Mouse (Mus musculus) gastrocnemius, postnatal 25 days (tissue): ENCODE data around the gene Apom. TPM values are rescaled to one million over a fixed set of nuclear protein-coding genes. Genes with fewer than 3 reads are reported as not detected.
"Not testable (repeated sequence)": the region's sequence is repeated elsewhere in the genome, so short reads cannot be mapped to it uniquely, and the experiment has no call there.

Experiments
- DNase-seq: peaks from one replicate; pipeline ENCODE4 v3.0.0; 2022
- total RNA-seq, 2 experiments: library from RNA; stranded (reverse); gene quantifications; 1 replicate in 1 of 2; 2 replicates in 1 of 2; pipeline ENCODE4 v1.2.3; 2021

The Apom gene
- total RNA-seq, 2 experiments from 2014 or later = not detected

- no peak for DNase-seq
These were observed 4.8 kb downstream of the Apom start for GRCm38 (mm10) chr17:35127017-35127416.

- peak; percentile 73 for DNase-seq
These were observed 5.6 kb downstream of the Apom start, which contains the start of gene D17H6S53E for GRCm38 (mm10) chr17:35126206-35126611. D17H6S53E (plus strand) TSS chr17:35126373.

- no peak for DNase-seq
These were observed 6.3 kb downstream of the Apom start for GRCm38 (mm10) chr17:35125578-35125977.

GRCm38 (mm10) chr17:35125081-35125480 lies 6.8 kb downstream of the Apom start:
- DNase-seq = no peak

- DNase-seq = not testable (repeated sequence)
These were observed 7.5 kb downstream of the Apom start for GRCm38 (mm10) chr17:35124261-35124896.

GRCm38 (mm10) chr17:35123287-35123686 lies 8.6 kb downstream of the Apom start:
- not testable (repeated sequence) for DNase-seq

- no peak for DNase-seq
These were observed 10.0 kb downstream of the Apom start, which contains the start of gene Csnk2b for GRCm38 (mm10) chr17:35121871-35122303. Csnk2b (minus strand) TSS chr17:35122053.

- DNase-seq = peak; percentile 99
These were observed 10.6 kb downstream of the Apom start, which contains the start of gene Gpank1 for GRCm38 (mm10) chr17:35121143-35121799. Gpank1 (plus strand) TSS chr17:35121455.

- DNase-seq = no peak
These were observed 11.1 kb downstream of the Apom start for GRCm38 (mm10) chr17:35120745-35121142.

- DNase-seq = no peak
These were observed 16.5 kb downstream of the Apom start, which contains the start of gene Ly6g5b for GRCm38 (mm10) chr17:35115046-35116019. Ly6g5b (minus strand) TSS chr17:35115428.

- DNase-seq = no peak
These were observed 20.1 kb downstream of the Apom start for GRCm38 (mm10) chr17:35111774-35112173.

GRCm38 (mm10) chr17:35108097-35108496 lies 23.8 kb downstream of the Apom start, which contains the start of gene Ly6g5c:
Ly6g5c (plus strand) TSS chr17:35108279.
- DNase-seq = no peak

- DNase-seq = no peak
These were observed 25.3 kb downstream of the Apom start for GRCm38 (mm10) chr17:35106522-35106921.

- DNase-seq = no peak
These were observed 26.0 kb downstream of the Apom start for GRCm38 (mm10) chr17:35105740-35106389.

- DNase-seq = no peak
These were observed 27.1 kb downstream of the Apom start for GRCm38 (mm10) chr17:35104754-35105153.

- no peak for DNase-seq
These were observed 27.8 kb downstream of the Apom start for GRCm38 (mm10) chr17:35104079-35104478.

GRCm38 (mm10) chr17:35103221-35103690 lies 28.6 kb downstream of the Apom start:
- DNase-seq = peak; percentile 27

GRCm38 (mm10) chr17:35102299-35102698 lies 29.6 kb downstream of the Apom start:
- no peak for DNase-seq

- DNase-seq = no peak
These were observed 30.7 kb downstream of the Apom start for GRCm38 (mm10) chr17:35101161-35101560.

GRCm38 (mm10) chr17:35100196-35100765 lies 31.6 kb downstream of the Apom start:
- DNase-seq = no peak

- DNase-seq = no peak
These were observed 34.6 kb downstream of the Apom start for GRCm38 (mm10) chr17:35097164-35097655.
